Mouse (Mus musculus) kidney, postnatal 0 days (tissue): ENCODE results near the gene 7530416G11Rik. TPM values are rescaled to one million over a fixed set of nuclear protein-coding genes. Genes with fewer than 3 reads are reported as not detected.

Experiments used
- ATAC-seq: fragments of 200-750 bp; cut with Nextera tagmentation; replicated peaks from 2 replicates; pipeline ENCODE4 v1.8.0; 2017; ENCODE audit warnings: low read depth, moderate number of reproducible peaks, moderate TSS enrichment, moderate library complexity; ENCODE audit not compliant: low FRiP score
- DNase-seq: peaks from one replicate; pipeline ENCODE4 v3.0.0-alpha.2; 2016; ENCODE audit warnings: low spot score
- H3K27ac ChIP-seq: fragments of 300-500 bp; sonication (generic); 2 replicates; pipeline ENCODE4 v1.5.1; 2014; ENCODE audit warnings: mild to moderate bottlenecking
- H3K27me3 ChIP-seq: fragments of 300-500 bp; sonication (generic); 2 replicates; pipeline ENCODE4 v1.6.1; 2014; ENCODE audit warnings: low read length, mixed read lengths; ENCODE audit not compliant: insufficient read depth
- H3K36me3 ChIP-seq: fragments of 300-500 bp; sonication (generic); 2 replicates; pipeline ENCODE4 v1.6.1; 2014; ENCODE audit warnings: low read length, mixed read lengths; ENCODE audit not compliant: insufficient read depth
- H3K4me1 ChIP-seq: fragments of 300-500 bp; sonication (generic); replicated peaks from 2 replicates; pipeline ENCODE4 v1.6.1; 2014; ENCODE audit warnings: antibody characterized with exemption, low read length, mixed read lengths; ENCODE audit not compliant: insufficient read depth
- H3K4me2 ChIP-seq: fragments of 300-500 bp; sonication (generic); 2 replicates; pipeline ENCODE4 v1.6.1; 2014; ENCODE audit warnings: mild to moderate bottlenecking, low read length, moderate library complexity, mixed read lengths
- H3K4me3 ChIP-seq: fragments of 300-500 bp; sonication (generic); replicated peaks from 2 replicates; pipeline ENCODE4 v1.5.1; 2014; ENCODE audit warnings: low read depth, low read length
- H3K9ac ChIP-seq: fragments of 300-500 bp; sonication (generic); 2 replicates; pipeline ENCODE4 v1.6.1; 2014; ENCODE audit warnings: low read depth, low read length
- H3K9me3 ChIP-seq: fragments of 300-500 bp; sonication (generic); replicated peaks from 2 replicates; pipeline ENCODE4 v1.6.1; 2016; ENCODE audit warnings: low read length, inconsistent platforms, mixed read lengths
- CTCF ChIP-seq: IDR thresholded peaks from 2 replicates; pipeline ENCODE4 v1.5.1; 2016; ENCODE audit warnings: antibody characterized with exemption, low read depth, mild to moderate bottlenecking, moderate library complexity
- WGBS: fragments of 180-500 bp; shearing (Covaris S2); extraction: QIAGEN DNeasy Blood & Tissue Kit; methylation state at CpG from one replicate; pipeline ENCODE4 v1.1.7; 2014; 5-methylcytosine and 5-hydroxymethylcytosine counted together
- polyA plus RNA-seq: library from polyadenylated mRNA; unstranded; fragments of >200 nt; fragmentation: Nextera tagmentation; extraction: Ambion mirVana; gene quantifications from 2 replicates; pipeline ENCODE4 v1.2.1, GENCODE M21; 2015

Gene 7530416G11Rik
- polyA plus RNA-seq, 1 experiment from 2014 or later: not detected

GRCm38 (mm10) chr15:85506680-85507079 lies 3.7 kb upstream of the 7530416G11Rik start:
- H3K9ac ChIP-seq: no peak overlapping the region
- no peaks in the 10 kb centered on the region for H3K27me3 ChIP-seq
- H3K9me3 ChIP-seq: no peaks in the 10 kb centered on the region
- no peak overlapping the region for H3K4me2 ChIP-seq
- no peaks in the 10 kb centered on the region for H3K4me1 ChIP-seq
- no peak overlapping the region for H3K27ac ChIP-seq
- no peak for TF ChIP-seq CTCF
- 60% methylated on average over 1 of the region's 1 CpGs for WGBS
- no peak for ATAC-seq
- no peak overlapping the region for H3K4me3 ChIP-seq
- H3K36me3 ChIP-seq: no peaks in the 10 kb centered on the region
- DNase-seq: no peak

GRCm38 (mm10) chr15:85505118-85505925 lies 2.3 kb upstream of the 7530416G11Rik start:
- Histone ChIP-seq H3K4me1 (no peaks in the 10 kb centered on the region), H3K9ac (no peak overlapping the region), H3K36me3 (no peaks in the 10 kb centered on the region), H3K4me2 (no peak overlapping the region), H3K27ac (no peak overlapping the region), H3K27me3 (no peaks in the 10 kb centered on the region), H3K4me3 (no peak overlapping the region), H3K9me3 (no peaks in the 10 kb centered on the region)
- DNase-seq (no peak), ATAC-seq (peak; percentile 61; the same call in 1 of the 2 replicates)
- 38% methylated on average over 14 of the region's 14 CpGs for WGBS
- TF ChIP-seq CTCF: no peak

GRCm38 (mm10) chr15:85500267-85500666 lies 2.8 kb downstream of the 7530416G11Rik start:
- no peaks in the 10 kb centered on the region for H3K9me3 ChIP-seq
- WGBS: 84% methylated on average over 10 of the region's 10 CpGs
- ATAC-seq: no peak
- no peak overlapping the region for H3K4me2 ChIP-seq
- H3K27ac ChIP-seq: no peak overlapping the region
- no peaks in the 10 kb centered on the region for H3K4me1 ChIP-seq
- no peak for TF ChIP-seq CTCF
- no peaks in the 10 kb centered on the region for H3K27me3 ChIP-seq
- H3K36me3 ChIP-seq: no peaks in the 10 kb centered on the region
- no peak overlapping the region for H3K9ac ChIP-seq
- H3K4me3 ChIP-seq: no peak overlapping the region
- no peak for DNase-seq

GRCm38 (mm10) chr15:85497981-85498475 lies 5.0 kb downstream of the 7530416G11Rik start:
- DNase-seq (no peak), ATAC-seq (no peak)
- Histone ChIP-seq H3K4me2 (no peak overlapping the region), H3K27me3 (no peaks in the 10 kb centered on the region), H3K36me3 (no peaks in the 10 kb centered on the region), H3K9ac (no peak overlapping the region), H3K9me3 (no peaks in the 10 kb centered on the region), H3K27ac (no peak overlapping the region), H3K4me1 (no peaks in the 10 kb centered on the region), H3K4me3 (no peak overlapping the region)
- TF ChIP-seq CTCF: no peak
- WGBS: 59% methylated on average over 10 of the region's 10 CpGs

- H3K27ac ChIP-seq: no peak overlapping the region
- TF ChIP-seq CTCF: no peak
- WGBS: 90% methylated on average over 4 of the region's 4 CpGs
- no peaks in the 10 kb centered on the region for H3K36me3 ChIP-seq
- DNase-seq (no peak), ATAC-seq (no peak)
- no peak overlapping the region for H3K4me2 ChIP-seq
- no peaks in the 10 kb centered on the region for H3K27me3 ChIP-seq
- no peak overlapping the region for H3K9ac ChIP-seq
- H3K4me1 ChIP-seq: no peaks in the 10 kb centered on the region
- H3K9me3 ChIP-seq: no peaks in the 10 kb centered on the region
- H3K4me3 ChIP-seq: no peak overlapping the region
Observed at GRCm38 (mm10) chr15:85497548-85497947, 5.5 kb downstream of the 7530416G11Rik start.

- Histone ChIP-seq H3K27ac (no peak overlapping the region), H3K4me1 (no peaks in the 10 kb centered on the region), H3K27me3 (no peaks in the 10 kb centered on the region), H3K9ac (no peak overlapping the region), H3K4me3 (no peak overlapping the region), H3K9me3 (no peaks in the 10 kb centered on the region), H3K36me3 (no peaks in the 10 kb centered on the region), H3K4me2 (no peak overlapping the region)
- DNase-seq (no peak), ATAC-seq (no peak)
- TF ChIP-seq CTCF: no peak
- 20% methylated on average over 11 of the region's 11 CpGs for WGBS
Observed at GRCm38 (mm10) chr15:85494163-85494621, 8.8 kb downstream of the 7530416G11Rik start.
